Mouse (Mus musculus) limb, embryonic 13.5 days (tissue): ENCODE data around the gene Olfr161. TPM values are rescaled to one million over a fixed set of nuclear protein-coding genes. Genes with fewer than 3 reads are reported as not detected.
"Not testable (repeated sequence)": the region's sequence is repeated elsewhere in the genome, so short reads cannot be mapped to it uniquely, and the experiment has no call there.

ENCODE experiments used
- ATAC-seq: fragments of 200-750 bp; cut with Nextera tagmentation; 2 replicates; pipeline ENCODE4 v1.8.0; 2017; ENCODE audit warnings: low read depth, moderate number of reproducible peaks, moderate TSS enrichment; ENCODE audit not compliant: low FRiP score
- H3K27ac ChIP-seq: fragments of 300-500 bp; sonication (generic); 2 replicates; pipeline ENCODE4 v1.5.1; 2015; ENCODE audit warnings: inconsistent platforms, mild to moderate bottlenecking, moderate library complexity
- H3K27me3 ChIP-seq: fragments of 300-500 bp; sonication (generic); 2 replicates; pipeline ENCODE4 v1.6.1; 2015; ENCODE audit warnings: mild to moderate bottlenecking, inconsistent platforms
- H3K36me3 ChIP-seq: fragments of 300-500 bp; sonication (generic); 2 replicates; pipeline ENCODE4 v1.6.1; 2015; ENCODE audit warnings: inconsistent platforms, mild to moderate bottlenecking, moderate library complexity
- H3K4me1 ChIP-seq: fragments of 300-500 bp; sonication (generic); 2 replicates; pipeline ENCODE4 v1.6.1; 2015; ENCODE audit warnings: inconsistent platforms
- H3K4me2 ChIP-seq: fragments of 300-500 bp; sonication (generic); replicated peaks from 2 replicates; pipeline ENCODE4 v1.6.1; 2015; ENCODE audit warnings: inconsistent platforms, mild to moderate bottlenecking, moderate library complexity
- H3K4me3 ChIP-seq: fragments of 300-500 bp; sonication (generic); 2 replicates; pipeline ENCODE4 v1.5.1; 2015; ENCODE audit warnings: moderate library complexity, mild to moderate bottlenecking, inconsistent platforms
- H3K9ac ChIP-seq: fragments of 300-500 bp; sonication (generic); 2 replicates; pipeline ENCODE4 v1.6.1; 2015; ENCODE audit warnings: mild to moderate bottlenecking, inconsistent platforms
- H3K9me3 ChIP-seq: fragments of 300-500 bp; sonication (generic); 2 replicates; pipeline ENCODE4 v1.6.1; 2016; ENCODE audit warnings: inconsistent platforms
- WGBS: fragments of 180-500 bp; shearing (Covaris S2); methylation state at CpG from one replicate; pipeline ENCODE4 v1.1.7; 2015; 5-methylcytosine and 5-hydroxymethylcytosine counted together
- polyA plus RNA-seq: library from polyadenylated mRNA; unstranded; fragments of >200 nt; fragmentation: Nextera tagmentation; extraction: Ambion mirVana; gene quantifications from 2 replicates; pipeline ENCODE4 v1.2.1, GENCODE M21; 2015

The Olfr161 gene
- not detected in 2 replicates for polyA plus RNA-seq

- 73% methylated on average over 1 of the region's 1 CpGs for WGBS
- Histone ChIP-seq H3K27ac (no peak within 1 kb of the TSS), H3K4me2 (no peak within 1 kb of the TSS), H3K9me3 (no peaks in the 10 kb centered on the region; the same call in 1 of the 2 replicates), H3K9ac (no peak within 1 kb of the TSS), H3K4me1 (no peaks in the 10 kb centered on the region), H3K36me3 (no peaks in the 10 kb centered on the region), H3K27me3 (no peaks in the 10 kb centered on the region), H3K4me3 (no peak within 1 kb of the TSS)
- ATAC-seq, result no peak
Observed at GRCm38 (mm10) chr16:3590691-3591090, at the start of gene Olfr161. Olfr161 (plus strand) TSS chr16:3591042.

GRCm38 (mm10) chr16:3563553-3563952, 27.3 kb upstream of the Olfr161 start:
- no peak overlapping the region for H3K4me2 ChIP-seq
- no peak overlapping the region for H3K4me3 ChIP-seq
- H3K9me3 ChIP-seq, result peaks cover 9% of the 10 kb centered on the region; the same call in 1 of the 2 replicates
- no peaks in the 10 kb centered on the region for H3K27me3 ChIP-seq
- H3K27ac ChIP-seq, result no peak overlapping the region
- ATAC-seq, result no peak
- H3K4me1 ChIP-seq, result no peaks in the 10 kb centered on the region
- no peaks in the 10 kb centered on the region for H3K36me3 ChIP-seq
- H3K9ac ChIP-seq, result no peak overlapping the region

GRCm38 (mm10) chr16:3577658-3578057, 13.2 kb upstream of the Olfr161 start:
- H3K4me2 ChIP-seq, H3K9me3 ChIP-seq, H3K36me3 ChIP-seq, H3K9ac ChIP-seq, ATAC-seq, H3K4me3 ChIP-seq, H3K4me1 ChIP-seq, H3K27me3 ChIP-seq, H3K27ac ChIP-seq: not testable (repeated sequence)
- WGBS, result 79% methylated on average over 1 of the region's 1 CpGs

- not testable (repeated sequence) for ATAC-seq, H3K9ac ChIP-seq, H3K9me3 ChIP-seq, H3K27ac ChIP-seq, H3K36me3 ChIP-seq, H3K4me1 ChIP-seq, H3K4me3 ChIP-seq, H3K27me3 ChIP-seq, H3K4me2 ChIP-seq
- 85% methylated on average over 1 of the region's 1 CpGs for WGBS
Observed at GRCm38 (mm10) chr16:3578227-3578848, 12.5 kb upstream of the Olfr161 start.

- H3K36me3 ChIP-seq, ATAC-seq, H3K4me2 ChIP-seq, H3K27me3 ChIP-seq, H3K4me1 ChIP-seq, H3K9me3 ChIP-seq, H3K4me3 ChIP-seq, H3K27ac ChIP-seq, H3K9ac ChIP-seq: not testable (repeated sequence)
- 87% methylated on average over 5 of the region's 5 CpGs for WGBS
Observed at GRCm38 (mm10) chr16:3631376-3631775, 40.5 kb downstream of the Olfr161 start.

GRCm38 (mm10) chr16:3632572-3633361, 41.9 kb downstream of the Olfr161 start:
- 36% methylated on average over 27 of the region's 27 CpGs for WGBS
- peak overlapping the region; percentile 56 for H3K4me2 ChIP-seq
- H3K9ac ChIP-seq, result peak overlapping the region; percentile 63
- peak; percentile 81 for ATAC-seq
- H3K27ac ChIP-seq, result peak overlapping the region; percentile 48; the same call in 1 of the 2 replicates
- H3K4me1 ChIP-seq, H3K9me3 ChIP-seq, H3K27me3 ChIP-seq, H3K36me3 ChIP-seq: not testable (repeated sequence)
- peak overlapping the region; percentile 35 for H3K4me3 ChIP-seq

Other genes starting within 250 kb of the Olfr161 start
- not detected in 2 replicates for gene Mefv, start 127.1 kb downstream of the Olfr161 start, polyA plus RNA-seq
- 58.6 and 59.4 TPM in 2 replicates for gene Zfp263, start 153.1 kb downstream of the Olfr161 start, polyA plus RNA-seq
- gene Olfr15, start 239.8 kb downstream of the Olfr161 start, polyA plus RNA-seq, result not detected in 2 replicates